Mouse (Mus musculus) CH12F3 (cell line): ENCODE results near the gene Cbx2.

Source experiments
- in situ Hi-C: fragments of 300-500 bp; cut with MboI; formaldehyde crosslinking; loops from 2 replicates; pipeline ENCODE4 v1.14.3; 2020; ENCODE audit warnings: low sequenced_read_pairs

Gene Cbx2

GRCm38 (mm10) chr11:119041325-119041716, 18.6 kb downstream of the Cbx2 start:
- in situ Hi-C loops = no loop called here

- in situ Hi-C loops = no loop called here
Observed at GRCm38 (mm10) chr11:119041750-119042465, 19.1 kb downstream of the Cbx2 start.

- in situ Hi-C loops = no loop called here
Observed at GRCm38 (mm10) chr11:119042466-119043272, 19.9 kb downstream of the Cbx2 start.

GRCm38 (mm10) chr11:119043273-119043540, 20.4 kb downstream of the Cbx2 start:
- in situ Hi-C loops = no loop called here

GRCm38 (mm10) chr11:119043761-119044550, 21.2 kb downstream of the Cbx2 start:
- in situ Hi-C loops = no loop called here

GRCm38 (mm10) chr11:119044551-119045337, 22.0 kb downstream of the Cbx2 start:
- in situ Hi-C loops = no loop called here

- in situ Hi-C loops = no loop called here
Observed at GRCm38 (mm10) chr11:119046601-119047245, 24.0 kb downstream of the Cbx2 start.

GRCm38 (mm10) chr11:119047261-119048132, 24.7 kb downstream of the Cbx2 start:
- in situ Hi-C loops = no loop called here

- in situ Hi-C loops = no loop called here
Observed at GRCm38 (mm10) chr11:119048133-119048510, 25.4 kb downstream of the Cbx2 start.

GRCm38 (mm10) chr11:119050361-119050760, 27.6 kb downstream of the Cbx2 start:
- in situ Hi-C loops = no loop called here

GRCm38 (mm10) chr11:119051426-119051825, 28.7 kb downstream of the Cbx2 start:
- in situ Hi-C loops = no loop called here

- in situ Hi-C loops = no loop called here
Observed at GRCm38 (mm10) chr11:119051927-119052660, 29.3 kb downstream of the Cbx2 start.

GRCm38 (mm10) chr11:119052661-119053256, 30.0 kb downstream of the Cbx2 start:
- in situ Hi-C loops = no loop called here

- in situ Hi-C loops = no loop called here
Observed at GRCm38 (mm10) chr11:119053257-119053670, 30.5 kb downstream of the Cbx2 start.

- in situ Hi-C loops = no loop called here
Observed at GRCm38 (mm10) chr11:119053738-119054350, 31.1 kb downstream of the Cbx2 start.

- in situ Hi-C loops = no loop called here
Observed at GRCm38 (mm10) chr11:119054351-119055345, 31.9 kb downstream of the Cbx2 start.
